Mouse (Mus musculus) heart, postnatal 36 days (tissue): ENCODE data around the gene Ddx19a. TPM values are rescaled to one million over a fixed set of nuclear protein-coding genes. Genes with fewer than 3 reads are reported as not detected.
A peak's percentile ranks its signal among the peaks of the same experiment; 100 is the strongest.
"Not testable (repeated sequence)": the region's sequence is repeated elsewhere in the genome, so short reads cannot be mapped to it uniquely, and the experiment has no call there.

ENCODE experiments used
- DNase-seq, 2 experiments: peaks; one replicate each; pipeline ENCODE4 v3.0.0; 2021 to 2022
- intact Hi-C: fragments of 180-260 bp; cut with DNase I; formaldehyde crosslinking; loops from one replicate; pipeline ENCODE4 v1.15.1; 2025
- total RNA-seq, 2 experiments: library from RNA; stranded (reverse); gene quantifications; 2 replicates each; pipeline ENCODE4 v1.2.3; 2021

Ddx19a gene
- total RNA-seq, result 10 to 100 TPM; 34.2 to 35.4 TPM

- DNase-seq, result peak; percentile 87 to 88
- intact Hi-C loops, result loop anchor here (2.0 to 5.0 kb wide), 2 partner anchors 29 to 81 kb away; partner anchors contain the start of gene St3gal2
These were observed at the start of gene Ddx19a for GRCm38 (mm10) chr8:110997547-110998531. Gene Ddx19a, minus strand, starts transcription at chr8:110997800.

GRCm38 (mm10) chr8:111044003-111044734 lies 46.6 kb upstream of the Ddx19a start:
- intact Hi-C loops, result no loop called here
- no peak for DNase-seq

GRCm38 (mm10) chr8:111042546-111042945 lies 44.9 kb upstream of the Ddx19a start:
- intact Hi-C loops, result no loop called here

GRCm38 (mm10) chr8:111036591-111036990 lies 39.0 kb upstream of the Ddx19a start:
- DNase-seq, result no peak
- intact Hi-C loops, result no loop called here

More at GRCm38 (mm10) chr8:111042546-111042945, 44.9 kb upstream of the Ddx19a start:
- DNase-seq, result no peak

GRCm38 (mm10) chr8:111034276-111034675 lies 36.7 kb upstream of the Ddx19a start:
- peak in 1 of 2 experiments; percentile 18 for DNase-seq
- intact Hi-C loops, result no loop called here

- intact Hi-C loops, result no loop called here
- DNase-seq, result peak; percentile 93 to 96
These were observed 36.0 kb upstream of the Ddx19a start for GRCm38 (mm10) chr8:111033482-111034215.

- intact Hi-C loops, result no loop called here
- no peak for DNase-seq
These were observed 35.3 kb upstream of the Ddx19a start, which contains the start of gene Aars for GRCm38 (mm10) chr8:111032916-111033315. Gene Aars, plus strand, starts transcription at chr8:111033144.

GRCm38 (mm10) chr8:111031572-111031971 lies 34.0 kb upstream of the Ddx19a start, which contains the start of gene Ddx19b:
Gene Ddx19b, minus strand, starts transcription at chr8:111031751.
- DNase-seq, result no peak
- intact Hi-C loops, result no loop called here

- intact Hi-C loops, result no loop called here
- no peak for DNase-seq
These were observed 32.4 kb upstream of the Ddx19a start for GRCm38 (mm10) chr8:111030045-111030444.

- DNase-seq, result no peak
- intact Hi-C loops, result no loop called here
These were observed 32.0 kb upstream of the Ddx19a start for GRCm38 (mm10) chr8:111029589-111029988.

GRCm38 (mm10) chr8:111027391-111027937 lies 29.9 kb upstream of the Ddx19a start:
- intact Hi-C loops, result loop anchor here (2.0 kb wide), 1 partner anchor 31 kb away; the partner anchor contains the start of gene Ddx19a
- DNase-seq, result peak; percentile 83 to 84

GRCm38 (mm10) chr8:111026609-111027008 lies 29.0 kb upstream of the Ddx19a start:
- intact Hi-C loops, result loop anchor here (2.0 kb wide), 1 partner anchor 30 kb away; the partner anchor contains the start of gene Ddx19a
- DNase-seq, result not testable (repeated sequence)

- DNase-seq, intact Hi-C loops: not testable (repeated sequence)
These were observed 12.8 kb upstream of the Ddx19a start for GRCm38 (mm10) chr8:111010230-111010991.

- no peak for DNase-seq
- intact Hi-C loops, result loop anchor here (2.0 to 5.0 kb wide), 2 partner anchors 30 to 80 kb away; partner anchors contain the start of gene St3gal2
These were observed 764 bp downstream of the Ddx19a start for GRCm38 (mm10) chr8:110996641-110997430.

- intact Hi-C loops, result no loop called here
- DNase-seq, result peak in 1 of 2 experiments; percentile 12
These were observed 7.6 kb downstream of the Ddx19a start for GRCm38 (mm10) chr8:110990017-110990416.

- intact Hi-C loops, result no loop called here
These were observed 9.5 kb downstream of the Ddx19a start for GRCm38 (mm10) chr8:110987805-110988744.

GRCm38 (mm10) chr8:110981304-110981703 lies 16.3 kb downstream of the Ddx19a start:
- intact Hi-C loops, result no loop called here
- no peak for DNase-seq

More at GRCm38 (mm10) chr8:110987805-110988744, 9.5 kb downstream of the Ddx19a start:
- no peak for DNase-seq
